Mouse (Mus musculus): ENCODE data around the gene Rac3.

GRCm38 (mm10) chr11:120719242-120719641 is 2.0 kb upstream of the Rac3 start:
- TF ChIP-seq CTCF (IDR thresholded peaks at IDR 0.05; ENCODE audit: low read depth, low read length), result no peak
- no peak for TF ChIP-seq POLR2A (IDR thresholded peaks at IDR 0.05; ENCODE audit: borderline replicate concordance, low read depth, low read length)
